Mouse (Mus musculus) left cerebral cortex, adult 8-10 months (tissue): ENCODE measurements around the gene Gm16429. TPM values are rescaled to one million over a fixed set of nuclear protein-coding genes. Genes with fewer than 3 reads are reported as not detected.
"Not testable (repeated sequence)": the region's sequence is repeated elsewhere in the genome, so short reads cannot be mapped to it uniquely, and the experiment has no call there.

Experiments used
- DNase-seq, 2 experiments: peaks; one replicate each; pipeline ENCODE4 v3.0.0; 2022; ENCODE audit warnings: low spot score in 2 of 2
- total RNA-seq, 4 experiments: library from RNA; stranded (reverse); gene quantifications; 2 replicates each; pipeline ENCODE4 v1.2.4; 2022

The Gm16429 gene
- not detected for total RNA-seq

GRCm38 (mm10) chr5:93928952-93929351 lies at the start of gene Gm16429:
Gene Gm16429 (minus strand): TSS chr5:93929052.
- not testable (repeated sequence) for DNase-seq

Other genes starting within 250 kb of the Gm16429 start
- gene Gm7792, start 85.3 kb downstream of the Gm16429 start, total RNA-seq = not detected
- not detected for gene BC061212, start 141.5 kb upstream of the Gm16429 start, total RNA-seq
- gene Gm6351, start 147.3 kb upstream of the Gm16429 start, total RNA-seq = not detected